8 mouse cellular contexts compared by ENCODE assay signal in genomic region chr8:10006986-10007659, GRCm38 (mm10). TPM values are rescaled to one million over a fixed set of nuclear protein-coding genes. Genes with fewer than 3 reads are reported as not detected.
A peak's percentile ranks its signal among the peaks of the same experiment; 100 is the strongest.
DNase-seq lines count a peak whose midpoint lies in the region; ATAC-seq and TF ChIP-seq lines count a peak whose summit lies in the region.

No protein-coding gene starts in this region.

- H3K27me3 ChIP-seq in embryonic facial prominence, embryonic 15.5 days: peaks cover 12% of the 10 kb centered on the region
- 0 out of 2 replicates have a peak, but pooled peaks cover 7% of the 10 kb centered on the region for H3K27me3 ChIP-seq in hindbrain, embryonic 13.5 days
- H3K27me3 ChIP-seq in stomach, embryonic 16.5 days (ENCODE audit: control insufficient read depth, insufficient read depth, low read length): no peaks in the 10 kb centered on the region

- WGBS in embryonic facial prominence, embryonic 15.5 days: 4% methylated on average over 29 of the region's 29 CpGs
- 6% methylated on average over 29 of the region's 29 CpGs for WGBS in hindbrain, embryonic 13.5 days
- WGBS in stomach, embryonic 16.5 days: 4% methylated on average over 29 of the region's 29 CpGs

- no peak overlapping the region for H3K9ac ChIP-seq in embryonic facial prominence, embryonic 15.5 days
- H3K9ac ChIP-seq in hindbrain, embryonic 13.5 days: peak overlapping the region; percentile 65
- peak overlapping the region; percentile 57; the same call in 1 of the 2 replicates for H3K9ac ChIP-seq in stomach, embryonic 16.5 days (ENCODE audit: low read length)

- H3K4me2 ChIP-seq in embryonic facial prominence, embryonic 15.5 days (replicated peaks): peak overlapping the region; percentile 53
- peak overlapping the region; percentile 76 for H3K4me2 ChIP-seq in hindbrain, embryonic 13.5 days
- H3K4me2 ChIP-seq in stomach, embryonic 16.5 days (ENCODE audit: low read depth, low read length): peak overlapping the region; percentile 57

- peaks cover 9% of the 10 kb centered on the region for H3K4me1 ChIP-seq in embryonic facial prominence, embryonic 15.5 days
- peaks cover 9% of the 10 kb centered on the region for H3K4me1 ChIP-seq in hindbrain, embryonic 13.5 days (replicated peaks)
- 0 out of 2 replicates have a peak, but pooled peaks cover 7% of the 10 kb centered on the region for H3K4me1 ChIP-seq in stomach, embryonic 16.5 days (ENCODE audit: control insufficient read depth, insufficient read depth, low read length)

- peak overlapping the region; percentile 34 for H3K4me3 ChIP-seq in embryonic facial prominence, embryonic 15.5 days (replicated peaks)
- peak overlapping the region; percentile 46 for H3K4me3 ChIP-seq in hindbrain, embryonic 13.5 days
- H3K4me3 ChIP-seq in left cerebral cortex, adult 2 months: peak overlapping the region; percentile 43
- H3K4me3 ChIP-seq in stomach, embryonic 16.5 days (replicated peaks; ENCODE audit: low read length): peak overlapping the region; percentile 43

- TF ChIP-seq CTCF in left cerebral cortex, adult 2 months (IDR thresholded peaks at IDR 0.05): no peak

- no peaks in the 10 kb centered on the region for H3K9me3 ChIP-seq in embryonic facial prominence, embryonic 15.5 days (replicated peaks)
- no peaks in the 10 kb centered on the region for H3K9me3 ChIP-seq in hindbrain, embryonic 13.5 days
- H3K9me3 ChIP-seq in stomach, embryonic 16.5 days (replicated peaks; ENCODE audit: control insufficient read depth, low read length): no peaks in the 10 kb centered on the region

- peak; percentile 17 for DNase-seq in CD4-positive, CD25-positive, alpha-beta regulatory T cell, adult 2 months (ENCODE audit: low read depth, low spot score)
- DNase-seq in adrenal gland, postnatal 4 days (ENCODE audit: low spot score in 2 of 2): peak; percentile 7 to 18
- peak; percentile 28 to 41 for DNase-seq in left cerebral cortex, adult 2 months (ENCODE audit: extremely low spot score in 1 of 2, low spot score in 2 of 2)
- peak; percentile 49 for DNase-seq in mesoderm, embryonic 11.5 days (ENCODE audit: low read depth, low spot score)

- no peaks in the 10 kb centered on the region for H3K36me3 ChIP-seq in embryonic facial prominence, embryonic 15.5 days
- H3K36me3 ChIP-seq in hindbrain, embryonic 13.5 days: no peaks in the 10 kb centered on the region
- H3K36me3 ChIP-seq in stomach, embryonic 16.5 days (ENCODE audit: control insufficient read depth, insufficient read depth, low read length): no peaks in the 10 kb centered on the region

- no peak overlapping the region for H3K27ac ChIP-seq in embryonic facial prominence, embryonic 15.5 days (replicated peaks)
- no peak overlapping the region for H3K27ac ChIP-seq in hindbrain, embryonic 13.5 days
- H3K27ac ChIP-seq in left cerebral cortex, adult 2 months: peak overlapping the region; percentile 24; the same call in 1 of the 2 replicates
- H3K27ac ChIP-seq in stomach, embryonic 16.5 days (ENCODE audit: low read length): no peak overlapping the region

- no peak for ATAC-seq in CD4-positive, CD25-positive, alpha-beta regulatory T cell, adult 4 months
- ATAC-seq in embryonic facial prominence, embryonic 15.5 days (ENCODE audit: insufficient number of reproducible peaks, low FRiP score, low TSS enrichment, low read depth): peak; percentile 39; the same call in 1 of the 2 replicates
- peak; percentile 81 for ATAC-seq in hindbrain, embryonic 13.5 days (ENCODE audit: low FRiP score)
- no peak; the same call in 1 of the 2 replicates for ATAC-seq in stomach, embryonic 16.5 days (ENCODE audit: insufficient read depth, low FRiP score)

- intact Hi-C loops in left cerebral cortex, adult 2 months (cut with DNase I): no loop called here

RNA-seq across cellular contexts. Expression of gene Tnfsf13b, which starts 0.9 kb away (rescaled TPM):
- polyA plus RNA-seq in CD4-positive, CD25-positive, alpha-beta regulatory T cell, adult 4 months (2017; shearing (Covaris generic)): 1 to 10 TPM; 5.9 to 8.9 TPM
- total RNA-seq in adrenal gland, postnatal 4 days (2021): 1 to 10 TPM; 6.6 to 7.7 TPM
- polyA plus RNA-seq in embryonic facial prominence, embryonic 15.5 days (2015; fragmentation: Nextera tagmentation; extraction: Ambion mirVana): 0.22 TPM in 1 of 2 replicates, not detected in the other
- 0.08 and 0.36 TPM in 2 replicates for polyA plus RNA-seq in hindbrain, embryonic 13.5 days (2015; fragmentation: Nextera tagmentation; extraction: Ambion mirVana)
- 1 to 10 TPM; 2.0 to 3.4 TPM for total RNA-seq in left cerebral cortex, adult 2 months (2021)
- 0.26 and 0.28 TPM in 2 replicates for polyA plus RNA-seq in stomach, embryonic 16.5 days (2015; fragmentation: Nextera tagmentation; extraction: Ambion mirVana)

RNA-seq across cellular contexts. Expression of gene Abhd13, which starts 29.6 kb away (rescaled TPM):
- polyA plus RNA-seq in CD4-positive, CD25-positive, alpha-beta regulatory T cell, adult 4 months (2017; shearing (Covaris generic)): 1 to 10 TPM; 2.8 to 4.3 TPM
- total RNA-seq in adrenal gland, postnatal 4 days (2021): 10 to 100 TPM; 22.0 TPM
- 16.1 and 16.5 TPM in 2 replicates for polyA plus RNA-seq in embryonic facial prominence, embryonic 15.5 days (2015; fragmentation: Nextera tagmentation; extraction: Ambion mirVana)
- polyA plus RNA-seq in hindbrain, embryonic 13.5 days (2015; fragmentation: Nextera tagmentation; extraction: Ambion mirVana): 12.8 and 14.6 TPM in 2 replicates
- total RNA-seq in left cerebral cortex, adult 2 months (2021): 10 to 100 TPM; 27.6 to 29.6 TPM
- 15.8 and 16.1 TPM in 2 replicates for polyA plus RNA-seq in stomach, embryonic 16.5 days (2015; fragmentation: Nextera tagmentation; extraction: Ambion mirVana)

RNA-seq across cellular contexts. Expression of gene Lig4, which starts 29.6 kb away (rescaled TPM):
- 1 to 10 TPM; 3.3 to 5.0 TPM for polyA plus RNA-seq in CD4-positive, CD25-positive, alpha-beta regulatory T cell, adult 4 months (2017; shearing (Covaris generic))
- total RNA-seq in adrenal gland, postnatal 4 days (2021): 1 to 10 TPM; 4.2 to 5.3 TPM
- polyA plus RNA-seq in embryonic facial prominence, embryonic 15.5 days (2015; fragmentation: Nextera tagmentation; extraction: Ambion mirVana): 4.0 and 4.2 TPM in 2 replicates
- polyA plus RNA-seq in hindbrain, embryonic 13.5 days (2015; fragmentation: Nextera tagmentation; extraction: Ambion mirVana): 11.1 and 12.1 TPM in 2 replicates
- total RNA-seq in left cerebral cortex, adult 2 months (2021): 10 to 100 TPM; 10.4 to 10.8 TPM
- polyA plus RNA-seq in stomach, embryonic 16.5 days (2015; fragmentation: Nextera tagmentation; extraction: Ambion mirVana): 4.3 and 4.9 TPM in 2 replicates

Comparison
In these comparisons a context has a peak if more than half of its experiments do, and no peak if none do; other contexts are left out.
1. ATAC-seq: peak in embryonic facial prominence, embryonic 15.5 days (single experiment) and hindbrain, embryonic 13.5 days (single experiment); none in CD4-positive, CD25-positive, alpha-beta regulatory T cell, adult 4 months (single experiment) and stomach, embryonic 16.5 days (single experiment).
2. Peak in every context shown above with its lines, with median percentiles within 50 percentile points of each other: DNase-seq, H3K4me2 ChIP-seq and H3K4me3 ChIP-seq.